Mouse (Mus musculus): Measurements from ENCODE around the gene Obscn.

Obscn gene

DNA sequence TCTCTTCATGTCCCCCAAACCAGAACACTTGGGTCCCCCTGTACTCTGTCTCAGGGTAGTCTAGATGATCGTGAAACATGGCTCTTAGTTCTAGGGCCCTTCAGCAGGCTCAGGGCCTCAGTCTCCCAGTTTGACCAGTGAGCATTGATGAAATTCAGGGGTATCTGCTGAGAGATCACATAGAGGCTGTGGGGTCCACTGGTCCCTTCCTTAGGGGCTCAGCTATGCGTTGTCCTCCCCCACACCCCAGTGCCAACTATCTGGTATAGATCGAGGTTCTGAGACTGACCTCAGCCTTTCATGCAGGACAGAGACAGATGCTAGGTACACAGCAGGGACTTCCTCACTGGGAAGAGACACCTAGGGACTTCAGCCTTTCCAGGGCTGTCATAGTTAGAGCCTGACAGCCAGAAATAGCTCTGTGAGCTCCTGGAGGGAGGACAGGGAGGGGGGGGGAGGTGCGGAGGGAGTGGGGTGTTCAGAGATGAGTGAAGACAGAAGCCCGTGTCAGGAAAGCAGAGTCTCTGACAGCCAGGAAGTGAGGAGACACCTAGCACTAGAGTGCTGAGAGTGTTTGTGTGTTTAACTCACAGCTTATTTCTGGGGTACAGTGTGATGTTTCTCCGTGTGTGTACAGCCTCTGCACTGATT lies 152.4 kb downstream of the Obscn start:
- WGBS, result 71% methylated on average over 6 of the region's 6 CpGs

DNA sequence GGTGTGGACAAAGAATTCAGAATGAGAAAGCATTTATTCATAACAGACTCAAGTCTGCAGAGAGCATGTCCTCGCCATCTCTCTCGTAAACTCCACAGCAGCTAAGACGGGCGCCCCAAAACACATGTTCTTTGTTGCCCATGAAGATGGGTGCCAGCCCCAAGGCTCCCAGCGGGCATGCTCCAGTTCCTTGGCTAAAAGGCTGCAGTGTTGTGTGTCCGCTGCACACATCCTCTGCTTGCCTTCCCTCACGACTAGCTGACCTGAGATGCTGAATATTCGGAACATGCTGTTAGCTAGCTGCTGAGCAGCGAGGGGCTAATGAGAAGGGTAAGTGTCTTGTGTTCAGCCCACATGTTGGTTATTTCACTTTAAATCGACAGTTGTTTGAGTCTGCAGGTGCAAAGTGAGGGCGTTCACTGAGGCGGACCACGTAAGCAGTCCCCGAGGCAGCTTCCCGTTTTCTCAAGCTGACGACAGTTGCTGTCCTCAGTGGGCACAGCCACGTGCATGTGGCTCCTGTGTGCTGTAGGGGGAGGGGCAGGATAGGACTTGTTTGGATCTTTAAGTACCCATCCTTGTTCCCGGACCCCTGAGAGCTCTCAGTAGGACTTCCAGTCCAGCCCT lies 153.6 kb downstream of the Obscn start:
- 63% methylated on average over 18 of the region's 18 CpGs for WGBS

DNA sequence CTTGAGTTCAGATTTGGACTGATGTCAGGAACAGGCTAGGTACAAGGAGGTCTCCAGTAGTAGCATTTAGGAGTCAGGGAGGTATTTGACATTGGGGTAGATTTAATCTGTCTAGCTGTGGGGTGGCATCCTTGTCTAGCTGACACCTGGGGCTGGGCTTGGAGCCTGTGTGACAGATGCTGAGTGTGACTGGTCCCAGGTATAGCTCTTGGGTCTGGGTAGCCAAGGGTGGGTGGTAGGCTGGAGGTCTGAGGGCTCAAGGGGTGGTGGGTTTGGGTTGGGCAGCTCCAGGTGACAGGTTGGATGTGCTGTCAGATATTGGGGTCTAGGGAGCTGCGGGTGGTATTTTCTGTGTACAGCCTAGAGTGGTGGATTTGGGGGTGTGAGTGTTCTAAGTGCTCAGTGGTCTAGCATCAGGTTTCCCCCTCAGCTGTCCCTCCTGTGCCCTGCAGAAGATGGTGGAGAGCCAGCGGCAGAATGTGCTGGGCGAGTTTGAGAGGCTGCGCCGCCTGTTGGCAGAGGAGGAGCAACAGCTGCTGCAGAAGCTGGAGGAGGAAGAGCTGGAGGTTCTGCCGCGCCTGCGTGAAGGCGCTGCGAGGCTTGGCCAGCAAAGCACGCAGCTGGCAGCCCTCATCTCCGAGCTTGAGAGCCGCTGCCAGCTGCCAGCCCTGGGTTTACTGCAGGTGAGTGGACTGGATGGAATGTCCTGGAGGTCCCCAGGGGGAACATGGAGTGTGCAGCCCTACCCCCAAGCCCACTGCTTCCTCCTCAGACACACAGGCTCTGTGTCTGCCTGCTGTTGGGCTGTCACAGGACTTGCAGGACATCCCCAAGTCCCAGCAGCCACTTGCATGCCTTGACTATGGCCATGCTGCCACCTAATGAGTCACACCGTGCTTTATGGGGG lies 154.4 kb downstream of the Obscn start:
- WGBS, result 24% methylated on average over 14 of the region's 14 CpGs

DNA sequence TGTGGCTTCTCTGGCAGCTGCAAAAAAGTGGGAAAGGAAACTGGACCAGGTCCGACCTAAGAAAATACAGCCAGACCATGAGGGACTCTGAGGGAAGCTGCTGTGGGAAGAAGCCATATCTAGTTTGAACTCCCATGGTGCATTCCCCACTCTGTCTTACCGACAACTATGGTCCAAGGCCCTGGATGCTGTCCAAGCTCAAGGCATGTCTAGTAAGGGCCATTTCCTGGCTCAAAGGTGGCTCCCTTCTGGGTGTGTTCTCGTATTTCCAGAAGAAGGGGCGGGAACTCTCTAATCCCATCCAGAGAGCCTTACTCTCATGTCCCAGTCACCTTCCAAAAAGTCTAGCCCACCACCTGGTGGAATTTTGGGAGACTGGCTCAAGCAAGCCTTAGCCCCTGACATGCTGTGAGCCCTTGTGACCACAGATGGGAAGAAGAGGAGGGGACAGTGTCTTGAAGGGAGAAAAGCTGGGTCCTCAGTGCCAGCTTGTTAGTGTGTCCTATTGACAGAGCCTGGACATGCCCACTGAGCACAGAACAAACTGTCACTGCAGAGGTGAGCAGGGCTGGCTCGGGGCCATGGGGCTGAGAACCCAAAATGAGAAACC lies 155.7 kb downstream of the Obscn start:
- WGBS, result 51% methylated on average over 5 of the region's 5 CpGs

DNA sequence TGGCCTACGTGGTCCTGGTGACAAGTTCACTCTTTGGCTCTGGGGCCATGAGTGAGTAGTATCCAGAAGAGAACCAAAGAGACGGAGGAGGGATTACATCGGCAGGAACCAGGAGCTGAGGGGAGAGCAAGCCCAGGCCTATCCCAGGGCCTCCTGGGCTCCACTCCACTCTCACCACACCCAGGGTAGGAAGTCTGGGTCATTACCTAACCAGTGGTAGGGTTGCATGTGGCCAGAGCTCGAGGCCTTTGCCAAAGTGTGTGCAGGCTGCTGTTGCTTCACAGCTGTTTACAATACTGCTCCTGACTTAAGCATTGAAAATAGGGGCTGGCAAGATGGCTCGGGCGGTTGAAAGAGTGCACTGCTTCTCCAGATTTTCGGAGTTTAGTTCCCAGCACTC lies 156.5 kb downstream of the Obscn start:
- WGBS, result 50% methylated on average over 7 of the region's 7 CpGs

DNA sequence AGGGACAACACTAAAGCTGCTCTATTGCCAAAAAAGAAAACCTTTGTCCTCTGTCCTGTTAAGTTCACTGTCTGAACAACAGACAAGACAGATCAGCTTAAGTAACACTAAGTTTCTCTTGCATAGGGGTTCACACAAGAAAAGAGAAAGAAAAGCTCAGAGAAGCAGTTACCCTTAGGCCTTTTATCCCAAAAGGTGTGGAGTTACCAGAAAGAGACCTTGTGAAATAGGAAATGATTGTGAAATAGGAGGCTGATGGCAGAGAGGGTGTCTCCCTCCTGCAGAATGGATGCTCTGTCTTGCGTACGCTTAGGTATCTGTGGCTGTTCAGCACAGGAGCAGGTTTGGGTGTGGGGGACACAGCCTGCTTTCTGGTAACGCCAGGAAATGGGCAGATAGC lies 157.0 kb downstream of the Obscn start:
- 40% methylated on average over 3 of the region's 3 CpGs for WGBS

DNA sequence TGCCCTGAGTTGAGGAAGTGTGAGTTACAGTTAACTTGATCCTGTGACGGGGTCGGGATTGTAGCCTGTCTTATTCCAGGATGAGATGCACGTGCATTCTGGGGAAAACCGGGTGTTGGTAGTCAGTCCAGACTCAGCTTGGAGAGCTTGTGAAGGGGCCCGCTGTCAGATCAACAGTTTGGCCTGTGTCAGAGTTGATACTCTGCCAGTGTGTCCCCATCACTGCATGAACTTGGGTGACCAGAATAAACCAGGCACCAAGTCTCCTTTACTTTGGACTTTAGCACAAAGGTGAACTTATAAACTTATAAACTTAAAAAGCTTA lies 157.5 kb downstream of the Obscn start:
- 1% methylated on average over 5 of the region's 5 CpGs for WGBS

DNA sequence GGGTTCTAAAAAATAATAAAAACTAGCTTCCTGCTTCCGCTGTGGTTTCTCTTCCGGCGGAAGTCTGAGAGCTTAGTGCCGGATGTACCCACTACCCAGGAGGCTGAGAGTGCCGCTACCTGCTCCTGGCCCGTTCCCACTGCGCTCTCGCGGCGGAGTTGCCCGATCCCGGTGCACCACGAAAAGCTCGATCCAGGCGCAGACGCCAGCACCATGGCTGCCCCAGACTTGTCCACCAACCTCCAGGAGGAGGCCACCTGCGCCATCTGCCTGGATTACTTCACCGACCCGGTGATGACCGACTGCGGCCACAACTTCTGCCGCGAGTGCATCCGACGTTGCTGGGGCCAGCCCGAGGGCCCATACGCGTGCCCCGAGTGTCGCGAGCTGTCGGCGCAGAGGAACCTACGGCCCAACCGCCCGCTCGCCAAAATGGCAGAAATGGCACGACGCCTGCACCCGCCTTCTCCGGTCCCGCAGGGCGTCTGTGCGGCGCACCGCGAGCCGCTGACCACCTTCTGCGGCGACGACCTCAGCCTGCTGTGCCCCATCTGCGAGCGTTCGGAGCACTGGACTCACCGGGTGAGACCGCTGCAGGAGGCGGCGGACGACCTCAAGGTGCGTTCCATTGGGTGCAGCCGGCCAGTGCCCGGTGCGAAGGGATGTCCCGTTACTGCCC lies 158.0 kb downstream of the Obscn start, which contains the start of gene Trim11:
Gene Trim11 (plus strand): TSS at position 67 of the 679 bp plus-strand sequence.
- WGBS, result under 1% methylated on average over 64 of the region's 64 CpGs

DNA sequence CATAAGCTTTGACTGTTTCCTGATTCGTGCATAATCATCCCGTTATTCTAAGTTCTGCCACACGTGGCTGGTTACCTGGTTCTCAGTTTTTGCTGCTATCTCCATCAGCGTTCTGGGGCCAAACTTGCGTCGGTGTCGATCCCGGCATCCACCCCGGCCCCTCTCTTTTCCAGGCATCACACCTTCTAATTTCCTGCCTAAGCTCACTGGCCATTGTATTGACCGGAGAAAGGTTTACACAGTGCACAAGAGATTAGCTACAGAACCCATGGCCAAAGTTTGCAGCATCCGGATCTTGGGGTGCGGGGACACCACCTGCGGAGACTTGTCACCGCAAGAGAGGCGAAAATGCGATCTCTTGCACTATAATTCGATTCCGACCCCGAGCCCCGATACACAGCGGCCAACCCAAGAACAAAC lies 158.6 kb downstream of the Obscn start:
- under 1% methylated on average over 21 of the region's 21 CpGs for WGBS

DNA sequence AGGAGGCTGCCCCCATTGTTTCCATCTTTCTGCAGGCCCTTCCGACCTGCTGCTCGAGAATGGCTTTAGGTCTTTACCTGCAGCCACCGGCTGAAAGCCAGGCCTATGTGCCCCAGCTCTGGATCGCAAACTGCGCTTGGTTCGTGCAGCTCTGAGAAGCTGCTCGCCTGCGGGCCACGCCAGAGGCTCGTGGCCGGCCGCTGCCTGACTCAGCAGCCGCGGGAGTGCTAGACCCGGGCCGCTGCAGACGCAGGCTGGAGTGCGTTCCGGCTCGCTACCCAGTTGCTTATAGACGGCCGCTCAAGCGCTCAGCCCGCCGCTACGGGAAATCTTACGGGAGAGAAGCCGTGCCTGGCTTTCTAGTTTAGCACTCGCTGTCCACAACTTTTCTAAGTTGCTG lies 159.1 kb downstream of the Obscn start:
- under 1% methylated on average over 29 of the region's 29 CpGs for WGBS

DNA sequence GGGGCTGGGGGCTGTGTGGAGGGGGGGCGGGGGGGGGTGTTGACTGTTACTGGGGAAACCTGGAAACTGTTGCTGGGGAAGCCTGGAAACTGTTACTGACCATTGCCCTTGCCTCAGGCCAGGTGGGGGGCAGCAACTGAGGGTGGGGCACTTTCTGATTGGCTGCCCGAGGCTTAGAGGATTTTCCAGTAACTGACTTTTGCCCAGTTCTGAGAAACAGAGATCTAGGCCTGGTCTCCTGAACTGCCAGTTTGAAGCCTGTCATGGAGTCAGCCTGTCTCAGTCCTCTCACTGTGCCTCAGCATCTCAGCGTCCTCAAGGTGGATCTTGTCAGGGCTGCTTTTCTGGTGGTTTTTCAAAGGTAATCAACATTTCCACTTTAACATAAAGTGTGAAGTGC lies 161.8 kb downstream of the Obscn start:
- WGBS, result 90% methylated on average over 3 of the region's 3 CpGs

DNA sequence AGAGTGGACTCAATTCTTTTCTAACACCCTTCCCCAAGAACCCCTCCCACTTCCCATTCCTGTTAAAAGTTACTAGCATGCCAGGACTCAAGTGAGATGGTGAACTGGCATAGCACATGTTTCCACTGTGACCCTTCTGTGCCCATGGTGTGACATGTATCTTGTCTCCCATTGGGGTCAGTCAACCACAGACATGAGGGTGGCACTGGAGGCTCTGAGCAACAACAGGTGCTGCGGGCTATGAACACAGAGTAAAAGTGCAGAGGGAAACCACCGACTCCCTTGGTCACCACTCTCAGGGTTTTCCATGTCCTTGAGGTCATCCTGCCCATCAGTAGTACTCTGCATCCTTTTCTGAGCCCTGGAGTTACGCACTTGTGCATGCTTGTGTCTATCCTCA lies 164.4 kb downstream of the Obscn start:
- WGBS, result 95% methylated on average over 3 of the region's 3 CpGs

DNA sequence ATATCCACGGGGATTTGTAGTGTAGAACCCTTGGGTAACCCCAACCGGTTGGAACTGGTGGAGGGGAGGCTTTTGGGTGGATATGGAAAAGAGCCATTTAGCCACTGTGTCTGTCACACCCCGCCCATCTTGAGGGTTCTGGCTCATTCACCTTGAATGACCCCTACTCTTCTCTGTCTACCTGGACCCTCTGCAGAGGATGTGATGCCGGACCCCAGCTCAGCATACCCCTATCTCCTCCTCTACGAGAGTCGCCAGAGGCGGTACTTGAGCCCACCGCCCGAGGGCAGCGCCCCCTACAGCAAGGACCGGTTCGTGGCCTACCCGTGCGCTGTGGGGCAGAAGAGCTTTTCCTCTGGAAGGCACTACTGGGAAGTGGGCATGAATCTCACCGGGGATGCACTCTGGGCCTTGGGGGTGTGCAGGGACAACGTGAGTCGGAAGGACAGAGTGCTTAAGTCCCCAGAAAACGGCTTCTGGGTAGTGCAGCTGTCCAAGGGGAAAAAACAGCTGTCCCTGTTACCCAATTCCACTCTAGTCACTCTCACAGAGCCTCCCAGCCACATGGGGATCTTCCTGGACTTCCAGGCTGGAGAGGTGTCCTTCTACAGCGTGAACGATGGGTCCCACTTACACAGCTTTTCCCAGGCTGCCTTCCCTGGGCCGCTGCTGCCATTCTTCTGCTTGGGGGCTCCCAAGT lies 165.2 kb downstream of the Obscn start:
- WGBS, result 87% methylated on average over 21 of the region's 21 CpGs

DNA sequence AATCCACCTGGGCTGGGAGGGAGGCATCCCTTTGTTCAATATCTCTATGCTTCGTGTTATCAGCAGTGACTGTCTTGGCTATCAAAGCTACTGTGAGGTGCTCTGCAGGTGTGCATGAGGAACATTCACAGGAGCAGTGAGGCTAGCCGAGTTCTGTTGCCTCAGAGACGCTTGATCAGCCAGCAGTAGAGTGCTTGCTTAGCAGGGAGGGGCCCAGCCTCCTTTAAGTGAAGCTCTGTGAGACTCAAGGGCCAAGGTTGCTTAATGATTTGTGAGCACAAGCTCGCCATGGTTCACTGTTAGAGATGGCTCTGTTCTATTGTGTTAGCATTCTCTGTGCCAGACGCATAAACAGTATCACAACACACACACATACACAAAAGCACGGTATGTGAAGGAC lies 166.5 kb downstream of the Obscn start:
- WGBS, result 72% methylated on average over 6 of the region's 6 CpGs

DNA sequence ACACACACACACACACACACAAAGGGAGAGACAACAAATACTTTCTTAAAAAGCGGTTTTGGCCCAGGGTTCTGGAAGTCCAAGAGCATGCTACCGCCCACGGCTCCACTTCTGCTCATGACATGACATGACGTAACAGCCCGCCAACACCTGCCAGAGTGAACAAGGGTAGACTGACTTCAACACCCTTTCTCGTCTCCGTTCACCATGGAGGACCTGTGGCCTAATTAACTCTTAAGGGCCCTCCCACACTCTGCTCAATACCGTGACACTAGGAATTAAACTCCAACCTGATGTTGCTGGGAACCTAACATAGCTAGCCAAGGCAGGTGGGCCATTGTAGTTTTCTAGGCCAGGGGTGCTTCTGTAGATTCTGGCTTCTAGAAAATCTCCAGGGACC lies 167.2 kb downstream of the Obscn start:
- 70% methylated on average over 8 of the region's 8 CpGs for WGBS

DNA sequence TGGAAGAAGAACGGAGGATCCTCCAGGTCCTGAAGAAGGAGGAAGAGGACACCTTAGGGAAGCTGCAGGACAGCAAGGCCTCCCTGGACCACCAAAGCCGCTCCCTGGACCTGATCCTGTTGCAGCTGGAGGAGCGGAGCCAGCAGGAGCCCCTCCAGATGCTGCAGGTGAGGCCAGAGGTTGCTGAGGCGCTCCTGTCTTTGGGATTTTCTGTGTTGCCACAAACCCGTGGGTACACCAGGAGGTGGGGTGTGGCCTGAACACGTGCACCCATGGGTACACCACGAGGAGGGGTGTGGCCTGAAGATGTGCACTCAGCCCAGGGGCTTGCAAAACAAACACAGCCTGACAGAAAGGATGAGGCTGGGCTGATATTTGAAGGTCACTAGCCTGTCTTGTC lies 167.7 kb downstream of the Obscn start:
- WGBS, result 78% methylated on average over 7 of the region's 7 CpGs

DNA sequence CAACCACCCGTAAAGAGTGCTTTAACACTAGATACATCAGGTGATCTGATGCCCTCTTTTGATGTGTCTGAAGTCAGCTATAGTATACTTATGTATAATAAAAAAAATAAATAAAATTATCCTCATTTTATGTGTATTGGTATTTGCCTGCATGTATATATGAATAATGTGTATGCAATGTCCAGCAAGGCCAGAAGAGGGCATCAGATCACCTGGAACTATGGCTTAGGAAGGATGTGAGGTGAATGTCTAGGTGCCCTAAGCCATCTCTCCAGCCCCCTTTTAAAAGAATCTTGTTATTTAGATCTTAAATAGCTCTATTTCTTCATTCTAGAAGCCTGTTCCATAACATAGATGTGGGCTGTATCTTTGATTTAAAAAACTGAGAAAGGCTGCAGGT lies 168.9 kb downstream of the Obscn start:
- WGBS, result 91% methylated on average over 1 of the region's 1 CpGs

DNA sequence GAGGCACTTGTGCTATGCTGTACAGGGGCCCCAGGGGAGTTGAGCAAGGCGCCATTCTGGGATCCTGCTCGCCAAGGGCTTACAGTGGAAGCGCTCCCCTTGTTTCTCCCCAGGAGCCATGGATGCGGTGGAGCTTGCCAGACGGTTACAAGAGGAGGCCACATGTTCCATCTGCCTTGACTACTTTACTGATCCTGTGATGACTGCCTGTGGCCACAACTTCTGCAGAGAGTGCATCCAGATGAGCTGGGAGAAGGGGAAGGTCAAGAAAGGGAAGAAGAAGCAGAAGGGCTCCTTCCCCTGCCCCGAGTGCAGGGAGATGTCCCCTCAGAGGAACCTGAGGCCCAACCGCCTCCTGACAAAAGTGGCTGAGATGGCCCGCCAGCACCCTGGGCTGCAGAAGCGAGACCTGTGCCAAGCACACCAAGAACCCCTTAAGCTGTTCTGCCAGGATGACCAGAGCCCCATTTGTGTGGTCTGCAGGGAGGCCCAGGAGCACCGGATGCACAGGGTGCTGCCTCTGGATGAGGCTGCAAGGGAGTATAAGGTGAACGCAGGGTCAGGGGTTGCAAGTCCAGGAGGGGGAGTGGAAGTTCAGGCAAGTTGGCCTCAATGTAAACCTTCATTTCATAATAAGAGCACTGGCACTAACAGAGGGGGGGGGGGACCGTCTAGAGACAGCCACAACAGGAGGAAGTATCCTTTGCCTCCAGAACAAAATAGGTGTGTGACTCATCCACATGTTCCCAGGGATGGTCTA lies 171.0 kb downstream of the Obscn start:
- 70% methylated on average over 12 of the region's 12 CpGs for WGBS

DNA sequence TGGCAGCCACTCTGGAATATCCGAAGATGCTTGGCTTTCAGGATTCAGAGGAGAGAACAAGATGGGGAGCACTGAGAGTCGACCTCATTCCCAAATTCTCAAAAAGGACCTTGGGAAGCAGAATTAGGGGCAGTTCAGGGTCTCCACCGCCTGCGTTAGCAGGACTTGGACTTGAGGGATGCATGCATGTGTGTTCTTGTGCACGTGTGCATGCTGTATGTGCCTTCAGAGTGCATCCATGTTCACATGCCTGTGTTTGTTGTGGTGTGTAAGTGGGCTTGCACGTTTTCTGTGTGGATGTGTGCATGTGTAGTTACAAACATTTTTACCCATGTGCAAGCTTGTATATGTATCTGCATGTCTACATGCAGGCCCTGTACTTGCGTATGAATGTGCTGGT lies 172.0 kb downstream of the Obscn start:
- WGBS, result 90% methylated on average over 7 of the region's 7 CpGs

DNA sequence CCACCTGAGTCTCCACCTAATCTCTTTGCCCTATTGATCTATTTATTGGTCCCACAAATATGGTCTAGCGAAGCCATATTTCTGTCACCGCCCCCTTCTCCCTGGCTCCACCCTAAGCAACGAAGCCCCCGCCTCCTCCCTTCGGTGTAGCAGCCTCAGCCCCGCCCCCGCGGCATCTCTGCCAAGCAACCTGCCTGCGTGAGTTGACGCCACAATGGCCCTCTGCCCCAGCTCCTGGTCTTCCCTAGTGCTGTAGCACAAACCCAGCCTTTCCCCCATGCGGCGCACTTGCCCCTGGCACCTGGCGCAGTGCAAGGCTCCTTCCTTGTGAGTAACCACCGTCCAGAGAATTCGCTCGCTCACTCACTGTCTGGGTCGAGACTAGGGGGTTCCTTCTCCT lies 172.7 kb downstream of the Obscn start:
- WGBS, result 35% methylated on average over 17 of the region's 17 CpGs

Data from cerebral cortex, adult 2 months (tissue).